Mouse (Mus musculus): ENCODE results near the gene Cebpg. TPM values are rescaled to one million over a fixed set of nuclear protein-coding genes. Genes with fewer than 3 reads are reported as not detected.

The Cebpg gene
- total and polyA plus RNA-seq, 2 experiments from 2014 or later = 13.2 to 14.9 TPM

GRCm38 (mm10) chr7:35026838-35027291, 29.5 kb downstream of the Cebpg start:
- 64% methylated on average over 3 of the region's 3 CpGs for WGBS
- ATAC-seq = no peak
- Histone ChIP-seq H3K4me1 (ENCODE audit: insufficient read depth, low read length) (peaks cover 6% of the 10 kb centered on the region; the same call in 1 of the 2 replicates), H3K9me3 (ENCODE audit: low read length) (no peaks in the 10 kb centered on the region), H3K9ac (replicated peaks; ENCODE audit: low read length) (no peak overlapping the region), H3K27ac (no peak overlapping the region), H3K27me3 (ENCODE audit: insufficient read depth, low read length) (no peaks in the 10 kb centered on the region), H3K4me3 (ENCODE audit: low read length) (no peak overlapping the region), H3K36me3 (ENCODE audit: insufficient read depth, low read length) (no peaks in the 10 kb centered on the region; the same call in none of the 2 replicates), H3K4me2 (ENCODE audit: low read depth, low read length) (no peak overlapping the region)
- peak; percentile 66 for TF ChIP-seq CTCF (IDR thresholded peaks at IDR 0.05; ENCODE audit: low read depth)
- peak; percentile 72 for DNase-seq (ENCODE audit: low spot score)

DNA sequence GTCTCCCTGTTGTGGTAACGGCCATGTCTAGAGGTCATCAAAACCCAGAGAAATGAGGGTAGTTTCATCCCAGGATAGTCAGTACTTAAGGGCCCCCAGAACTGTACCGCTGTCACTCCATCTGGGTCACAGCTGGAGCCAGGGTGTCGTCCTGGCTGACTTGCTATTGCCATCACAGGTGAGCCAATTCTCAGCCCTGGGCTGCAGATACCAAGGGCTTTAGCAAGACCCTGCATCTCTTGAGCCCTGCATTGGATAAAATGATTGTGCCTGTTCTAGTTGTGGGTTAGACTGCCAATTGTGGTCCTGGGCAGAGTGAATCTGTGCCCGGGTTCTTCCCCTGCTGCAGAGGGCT, 30.1 kb downstream of the Cebpg start:
- 83% methylated on average over 4 of the region's 4 CpGs for WGBS
- DNase-seq (ENCODE audit: low spot score) (no peak), ATAC-seq (no peak)
- no peak for TF ChIP-seq CTCF (IDR thresholded peaks at IDR 0.05; ENCODE audit: low read depth)
- no peaks in the 10 kb centered on the region for H3K9me3 ChIP-seq (ENCODE audit: low read length)
- H3K27me3 ChIP-seq (ENCODE audit: insufficient read depth, low read length) = no peaks in the 10 kb centered on the region
- H3K27ac ChIP-seq = no peak overlapping the region
- H3K4me1 ChIP-seq (ENCODE audit: insufficient read depth, low read length) = peaks cover 6% of the 10 kb centered on the region; the same call in 1 of the 2 replicates
- H3K9ac ChIP-seq (replicated peaks; ENCODE audit: low read length) = no peak overlapping the region
- no peak overlapping the region for H3K4me2 ChIP-seq (ENCODE audit: low read depth, low read length)
- H3K36me3 ChIP-seq (ENCODE audit: insufficient read depth, low read length) = no peaks in the 10 kb centered on the region; the same call in 1 of the 2 replicates
- H3K4me3 ChIP-seq (ENCODE audit: low read length) = no peak overlapping the region

- H3K36me3 ChIP-seq (ENCODE audit: insufficient read depth, low read length) = no peaks in the 10 kb centered on the region; the same call in 1 of the 2 replicates
- no peaks in the 10 kb centered on the region for H3K27me3 ChIP-seq (ENCODE audit: insufficient read depth, low read length)
- H3K27ac ChIP-seq = no peak overlapping the region
- peak; percentile 97 for TF ChIP-seq CTCF (IDR thresholded peaks at IDR 0.05; ENCODE audit: low read depth)
- no peaks in the 10 kb centered on the region for H3K9me3 ChIP-seq (ENCODE audit: low read length)
- ATAC-seq = peak; percentile 74
- no peak overlapping the region for H3K4me2 ChIP-seq (ENCODE audit: low read depth, low read length)
- no peak overlapping the region for H3K9ac ChIP-seq (replicated peaks; ENCODE audit: low read length)
- 46% methylated on average over 5 of the region's 5 CpGs for WGBS
- no peak overlapping the region for H3K4me3 ChIP-seq (ENCODE audit: low read length)
- peak; percentile 83 for DNase-seq (ENCODE audit: low spot score)
- H3K4me1 ChIP-seq (ENCODE audit: insufficient read depth, low read length) = peaks cover 6% of the 10 kb centered on the region; the same call in 1 of the 2 replicates
Observed at GRCm38 (mm10) chr7:35025409-35026275, 30.7 kb downstream of the Cebpg start.

DNA sequence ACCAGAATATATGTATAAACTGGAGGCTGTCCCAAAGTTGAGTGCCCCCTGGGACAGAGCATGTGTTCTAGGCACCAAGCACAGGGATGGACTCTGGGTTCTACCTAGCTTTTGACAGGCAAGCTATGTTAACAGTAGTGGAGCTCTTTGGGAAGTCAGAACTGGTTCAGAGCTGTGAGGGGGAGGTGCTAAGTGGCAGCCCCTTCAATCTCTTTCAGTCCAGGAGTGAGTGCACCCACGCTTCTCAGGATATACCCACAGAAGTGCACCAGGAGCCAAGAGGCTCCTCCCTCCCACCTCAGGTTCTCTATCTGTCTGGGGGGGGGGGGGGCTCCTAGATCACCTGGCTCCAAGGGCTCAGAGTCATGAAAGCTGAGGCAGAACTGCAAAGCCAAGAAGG, 31.9 kb downstream of the Cebpg start:
- no peak for DNase-seq (ENCODE audit: low spot score)
- H3K4me3 ChIP-seq (ENCODE audit: low read length) = no peak overlapping the region
- no peak overlapping the region for H3K4me2 ChIP-seq (ENCODE audit: low read depth, low read length)
- H3K27me3 ChIP-seq (ENCODE audit: insufficient read depth, low read length) = no peaks in the 10 kb centered on the region
- H3K36me3 ChIP-seq (ENCODE audit: insufficient read depth, low read length) = no peaks in the 10 kb centered on the region; the same call in 1 of the 2 replicates
- H3K9ac ChIP-seq (replicated peaks; ENCODE audit: low read length) = no peak overlapping the region
- no peak for TF ChIP-seq CTCF (IDR thresholded peaks at IDR 0.05; ENCODE audit: low read depth)
- ATAC-seq = no peak
- WGBS = 100% methylated on average over 1 of the region's 1 CpGs
- H3K4me1 ChIP-seq (ENCODE audit: insufficient read depth, low read length) = peaks cover 6% of the 10 kb centered on the region; the same call in 1 of the 2 replicates
- no peak overlapping the region for H3K27ac ChIP-seq
- no peaks in the 10 kb centered on the region for H3K9me3 ChIP-seq (ENCODE audit: low read length)

DNA sequence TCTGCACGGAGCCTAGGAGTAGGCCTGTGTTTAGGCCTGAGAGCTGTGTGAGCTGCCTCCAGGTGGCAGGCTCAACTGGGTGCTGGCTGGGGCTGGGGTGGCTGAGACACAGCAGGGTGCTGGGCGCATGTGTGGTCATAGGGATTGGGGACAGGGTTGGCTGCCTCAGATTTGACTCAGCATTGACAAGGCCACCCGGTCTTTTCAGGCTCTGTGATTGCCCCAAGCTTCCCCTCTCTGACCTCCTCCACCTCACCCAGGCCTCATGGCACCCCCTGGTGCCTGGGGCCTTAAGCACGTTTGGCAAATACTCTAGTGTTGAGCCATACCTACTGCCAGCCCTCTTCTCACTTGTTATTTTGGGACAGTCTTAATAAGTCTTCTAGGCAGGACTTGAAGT, 33.1 kb downstream of the Cebpg start:
- ATAC-seq (no peak), DNase-seq (ENCODE audit: low spot score) (no peak)
- Histone ChIP-seq H3K4me2 (ENCODE audit: low read depth, low read length) (no peak overlapping the region), H3K4me1 (ENCODE audit: insufficient read depth, low read length) (peaks cover 6% of the 10 kb centered on the region; the same call in 1 of the 2 replicates), H3K27me3 (ENCODE audit: insufficient read depth, low read length) (no peaks in the 10 kb centered on the region), H3K27ac (no peak overlapping the region), H3K9me3 (ENCODE audit: low read length) (no peaks in the 10 kb centered on the region), H3K36me3 (ENCODE audit: insufficient read depth, low read length) (no peaks in the 10 kb centered on the region; the same call in 1 of the 2 replicates), H3K4me3 (ENCODE audit: low read length) (no peak overlapping the region), H3K9ac (replicated peaks; ENCODE audit: low read length) (no peak overlapping the region)
- TF ChIP-seq CTCF (IDR thresholded peaks at IDR 0.05; ENCODE audit: low read depth) = no peak
- 80% methylated on average over 4 of the region's 4 CpGs for WGBS

GRCm38 (mm10) chr7:35021365-35021764, 35.0 kb downstream of the Cebpg start:
- ATAC-seq = no peak
- H3K36me3 ChIP-seq (ENCODE audit: insufficient read depth, low read length) = no peaks in the 10 kb centered on the region; the same call in 1 of the 2 replicates
- TF ChIP-seq CTCF (IDR thresholded peaks at IDR 0.05; ENCODE audit: low read depth) = no peak
- no peak overlapping the region for H3K9ac ChIP-seq (replicated peaks; ENCODE audit: low read length)
- H3K4me1 ChIP-seq (ENCODE audit: insufficient read depth, low read length) = no peaks in the 10 kb centered on the region
- WGBS = 78% methylated on average over 10 of the region's 10 CpGs
- DNase-seq (ENCODE audit: low spot score) = no peak
- H3K9me3 ChIP-seq (ENCODE audit: low read length) = no peaks in the 10 kb centered on the region
- no peak overlapping the region for H3K4me3 ChIP-seq (ENCODE audit: low read length)
- H3K27me3 ChIP-seq (ENCODE audit: insufficient read depth, low read length) = no peaks in the 10 kb centered on the region
- no peak overlapping the region for H3K27ac ChIP-seq
- H3K4me2 ChIP-seq (ENCODE audit: low read depth, low read length) = no peak overlapping the region

DNA sequence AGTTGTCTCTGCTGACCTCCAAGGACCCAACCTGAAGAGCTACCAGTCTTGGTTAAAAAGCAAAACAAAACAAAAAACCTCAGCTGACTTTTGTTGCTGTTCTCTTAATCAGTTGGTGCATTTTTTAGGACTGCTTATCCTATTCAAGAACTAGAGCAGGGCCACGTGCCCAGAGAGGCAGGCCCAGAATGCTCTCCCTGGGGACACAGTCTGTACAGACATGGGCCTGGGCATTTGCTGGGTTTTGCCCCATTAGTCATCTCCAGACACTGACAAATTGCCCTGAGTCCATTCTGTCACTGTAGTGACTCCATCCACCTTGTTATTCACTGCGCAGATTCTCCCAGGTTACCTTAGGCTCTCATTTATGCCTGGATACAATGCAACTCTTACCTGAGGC, 41.1 kb downstream of the Cebpg start:
- DNase-seq (ENCODE audit: low spot score) = no peak
- Histone ChIP-seq H3K27me3 (ENCODE audit: insufficient read depth, low read length) (no peaks in the 10 kb centered on the region), H3K27ac (no peak overlapping the region), H3K9ac (replicated peaks; ENCODE audit: low read length) (no peak overlapping the region), H3K4me2 (ENCODE audit: low read depth, low read length) (no peak overlapping the region), H3K4me3 (ENCODE audit: low read length) (no peak overlapping the region), H3K9me3 (ENCODE audit: low read length) (no peaks in the 10 kb centered on the region), H3K4me1 (ENCODE audit: insufficient read depth, low read length) (no peaks in the 10 kb centered on the region), H3K36me3 (ENCODE audit: insufficient read depth, low read length) (no peaks in the 10 kb centered on the region)
- no peak for TF ChIP-seq CTCF (IDR thresholded peaks at IDR 0.05; ENCODE audit: low read depth)
- 73% methylated on average over 2 of the region's 2 CpGs for WGBS
- ATAC-seq = no peak
